Mouse (Mus musculus): Measurements from ENCODE around the gene Myo1d. TPM values are rescaled to one million over a fixed set of nuclear protein-coding genes. Genes with fewer than 3 reads are reported as not detected.
A peak's percentile ranks its signal among the peaks of the same experiment; 100 is the strongest.

Gene Myo1d
- polyA plus RNA-seq, 1 experiment from 2014 or later, result 14.4 TPM

DNA sequence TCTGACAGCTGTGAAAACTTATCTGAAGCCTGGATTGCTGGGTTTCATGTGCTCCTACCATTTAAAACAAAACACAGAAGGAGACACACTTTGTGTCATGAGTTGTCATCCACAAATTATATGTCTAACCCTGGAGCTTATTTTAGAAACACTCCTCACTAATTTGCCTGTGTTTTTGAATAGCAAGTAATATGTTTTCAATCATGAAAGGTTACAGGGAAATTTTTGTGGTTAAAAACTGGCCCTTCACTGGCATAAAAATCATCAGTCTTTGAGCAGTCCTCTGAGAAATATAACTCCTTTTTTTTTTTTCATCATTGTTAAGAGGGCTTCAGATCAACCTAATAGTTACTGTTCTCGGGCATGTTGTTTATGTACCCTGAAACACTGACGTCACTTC, 25.6 kb downstream of the Myo1d start:
- H3K4me3 ChIP-seq (replicated peaks), result no peak overlapping the region
- ATAC-seq (replicated peaks; ENCODE audit: low FRiP score), result no peak
- H3K9ac ChIP-seq, result no peak overlapping the region
- no peak overlapping the region for H3K4me2 ChIP-seq
- no peak overlapping the region for H3K27ac ChIP-seq
- no peaks in the 10 kb centered on the region for H3K36me3 ChIP-seq
- no peaks in the 10 kb centered on the region for H3K9me3 ChIP-seq (replicated peaks)
- WGBS, result 51% methylated on average over 2 of the region's 2 CpGs
- no peaks in the 10 kb centered on the region for H3K27me3 ChIP-seq
- H3K4me1 ChIP-seq, result no peaks in the 10 kb centered on the region

DNA sequence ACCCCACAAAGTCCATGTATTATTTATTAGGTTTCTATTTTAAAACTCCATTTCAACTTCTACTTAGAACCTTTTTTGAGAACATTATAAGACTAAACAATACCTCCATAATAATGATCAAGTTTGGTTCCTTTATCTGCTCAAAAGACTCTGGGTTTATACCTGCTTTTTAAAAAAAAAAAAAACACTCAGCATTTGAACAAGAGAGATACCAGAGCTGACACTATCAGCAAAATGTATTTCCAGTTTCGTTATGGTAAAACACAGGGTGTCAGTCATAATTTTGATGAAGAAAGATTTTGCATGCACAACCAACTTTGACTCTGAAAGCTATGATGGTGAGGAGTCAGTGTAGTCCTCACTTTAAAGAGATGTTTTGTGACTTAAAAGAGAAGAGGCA, 28.7 kb downstream of the Myo1d start:
- no peaks in the 10 kb centered on the region for H3K36me3 ChIP-seq
- H3K9me3 ChIP-seq (replicated peaks), result no peaks in the 10 kb centered on the region
- H3K27me3 ChIP-seq, result no peaks in the 10 kb centered on the region
- no peak overlapping the region for H3K4me2 ChIP-seq
- H3K27ac ChIP-seq, result no peak overlapping the region
- WGBS, result 87% methylated on average over 1 of the region's 1 CpGs
- H3K9ac ChIP-seq, result no peak overlapping the region
- ATAC-seq (replicated peaks; ENCODE audit: low FRiP score), result no peak
- no peaks in the 10 kb centered on the region for H3K4me1 ChIP-seq
- H3K4me3 ChIP-seq (replicated peaks), result no peak overlapping the region

DNA sequence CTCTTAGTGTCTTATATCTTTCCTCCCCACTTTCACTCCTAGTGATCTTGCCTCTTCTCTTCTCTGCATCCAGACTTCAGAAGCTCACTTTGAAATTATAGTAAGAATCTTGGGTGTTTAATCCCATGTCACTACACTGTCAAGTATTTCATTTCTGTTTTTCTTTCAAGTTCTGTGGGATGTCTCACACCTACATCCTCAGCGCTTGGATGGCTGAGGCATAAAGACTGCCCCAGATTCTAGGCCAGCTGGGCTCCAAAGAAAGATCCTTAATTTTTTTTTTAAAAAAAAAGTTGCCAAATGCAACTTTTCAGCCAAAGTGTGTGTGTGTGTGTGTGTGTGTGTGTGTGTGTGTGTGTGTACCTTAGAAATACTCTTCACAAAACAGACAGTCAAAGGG, 30.6 kb downstream of the Myo1d start:
- Histone ChIP-seq H3K9ac (no peak overlapping the region), H3K9me3 (replicated peaks) (no peaks in the 10 kb centered on the region), H3K27me3 (no peaks in the 10 kb centered on the region), H3K4me1 (no peaks in the 10 kb centered on the region), H3K4me2 (no peak overlapping the region), H3K36me3 (no peaks in the 10 kb centered on the region), H3K27ac (no peak overlapping the region), H3K4me3 (replicated peaks) (no peak overlapping the region)
- WGBS, result 94% methylated on average over 1 of the region's 1 CpGs
- no peak for ATAC-seq (replicated peaks; ENCODE audit: low FRiP score)

DNA sequence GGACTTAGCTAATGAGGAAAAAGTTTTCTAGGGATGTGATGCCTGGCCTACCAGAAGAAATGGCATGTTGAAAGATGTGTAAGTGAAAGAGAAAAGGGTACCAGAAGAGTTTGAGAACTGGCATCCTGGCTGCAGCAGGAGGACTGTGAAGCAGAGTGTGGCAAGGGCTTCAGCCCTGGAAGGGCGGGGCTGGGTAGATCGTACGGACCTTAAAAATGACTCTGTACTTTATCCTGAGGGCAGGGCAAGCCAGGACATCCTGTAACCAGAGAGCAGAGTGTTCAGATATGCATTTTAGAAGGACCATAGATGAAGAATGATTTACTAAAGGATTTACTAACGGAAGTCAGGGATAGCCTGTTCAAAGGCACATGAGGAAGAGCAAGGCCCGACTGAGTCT, 34.4 kb downstream of the Myo1d start:
- WGBS, result 66% methylated on average over 5 of the region's 5 CpGs
- Histone ChIP-seq H3K4me1 (no peaks in the 10 kb centered on the region), H3K27me3 (no peaks in the 10 kb centered on the region), H3K9ac (no peak overlapping the region), H3K4me2 (no peak overlapping the region), H3K4me3 (replicated peaks) (no peak overlapping the region), H3K9me3 (replicated peaks) (no peaks in the 10 kb centered on the region), H3K36me3 (no peaks in the 10 kb centered on the region), H3K27ac (no peak overlapping the region)
- no peak for ATAC-seq (replicated peaks; ENCODE audit: low FRiP score)

DNA sequence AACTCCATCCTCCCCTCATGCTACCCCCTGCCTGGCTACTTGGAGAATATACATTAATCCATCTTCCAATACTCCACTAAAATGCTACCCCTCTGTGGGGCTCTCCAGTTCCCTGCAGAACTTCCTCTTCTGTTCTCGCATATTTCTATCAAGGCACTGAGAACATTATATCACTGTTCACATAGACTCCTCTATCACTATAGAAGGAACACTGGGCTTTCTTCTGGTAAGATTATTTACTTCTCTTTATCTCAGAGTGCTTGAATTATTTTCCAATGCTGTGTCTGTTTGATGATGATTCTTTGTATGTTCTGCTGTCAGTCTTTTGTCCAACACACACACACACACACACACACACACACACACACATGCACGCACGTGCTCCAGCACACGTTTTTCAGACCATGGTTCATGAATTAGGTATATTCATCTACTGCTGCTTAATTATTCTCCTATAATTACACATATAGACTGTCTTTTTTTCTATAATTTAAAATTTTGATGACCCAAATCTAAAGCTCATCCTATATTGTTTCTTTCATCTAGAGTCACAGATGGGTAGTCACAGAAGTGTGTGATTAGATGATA, 35.9 kb downstream of the Myo1d start:
- Histone ChIP-seq H3K27ac (no peak overlapping the region), H3K9me3 (replicated peaks) (no peaks in the 10 kb centered on the region), H3K4me3 (replicated peaks) (no peak overlapping the region), H3K4me1 (no peaks in the 10 kb centered on the region), H3K4me2 (no peak overlapping the region), H3K9ac (no peak overlapping the region), H3K27me3 (no peaks in the 10 kb centered on the region), H3K36me3 (no peaks in the 10 kb centered on the region)
- 81% methylated on average over 4 of the region's 4 CpGs for WGBS
- ATAC-seq (replicated peaks; ENCODE audit: low FRiP score), result no peak

DNA sequence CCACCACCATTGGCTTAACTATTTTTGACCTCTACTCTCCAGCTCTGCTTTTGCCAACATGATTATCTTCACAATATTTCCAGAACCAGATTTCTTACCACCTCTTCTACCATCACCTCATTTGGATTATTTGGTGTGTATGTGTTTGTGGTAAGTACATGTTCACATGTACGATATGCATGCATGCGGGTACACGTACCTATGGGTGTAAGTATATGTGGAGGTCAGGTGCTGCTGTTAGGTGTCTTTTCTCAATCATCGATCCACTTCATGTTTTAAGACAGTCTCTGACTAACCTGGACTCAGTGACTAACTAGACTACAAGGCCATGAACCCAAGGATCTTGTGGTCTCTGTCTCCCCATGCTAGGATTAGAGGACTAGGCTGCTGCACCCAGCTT, 37.4 kb downstream of the Myo1d start:
- WGBS, result 94% methylated on average over 4 of the region's 4 CpGs
- Histone ChIP-seq H3K9me3 (replicated peaks) (no peaks in the 10 kb centered on the region), H3K4me2 (no peak overlapping the region), H3K27ac (no peak overlapping the region), H3K9ac (no peak overlapping the region), H3K4me1 (no peaks in the 10 kb centered on the region), H3K27me3 (no peaks in the 10 kb centered on the region), H3K4me3 (replicated peaks) (no peak overlapping the region), H3K36me3 (no peaks in the 10 kb centered on the region)
- no peak for ATAC-seq (replicated peaks; ENCODE audit: low FRiP score)

DNA sequence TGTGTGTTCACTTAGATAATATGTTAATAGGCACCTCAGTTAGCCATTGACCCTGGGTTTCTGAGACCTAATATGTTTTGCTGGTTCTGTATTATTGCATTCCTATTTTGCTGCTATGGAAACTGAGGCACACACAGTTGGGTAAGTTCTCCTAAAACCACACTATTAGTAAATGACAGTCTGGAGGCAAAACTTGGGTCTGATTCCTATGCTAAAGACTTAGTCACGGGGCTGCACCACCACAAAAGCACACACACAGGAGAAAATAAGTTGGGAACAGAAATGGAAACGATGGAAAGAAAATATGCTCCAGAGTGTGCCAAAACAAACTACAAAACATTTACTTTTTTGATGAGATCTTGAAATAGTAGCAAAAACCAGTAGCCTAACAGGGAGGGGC, 45.1 kb downstream of the Myo1d start:
- Histone ChIP-seq H3K4me2 (no peak overlapping the region), H3K27ac (no peak overlapping the region), H3K9me3 (replicated peaks) (no peaks in the 10 kb centered on the region), H3K4me3 (replicated peaks) (no peak overlapping the region), H3K9ac (no peak overlapping the region), H3K27me3 (no peaks in the 10 kb centered on the region), H3K4me1 (peaks cover 5% of the 10 kb centered on the region; the same call in 1 of the 2 replicates), H3K36me3 (no peaks in the 10 kb centered on the region)
- ATAC-seq (replicated peaks; ENCODE audit: low FRiP score), result no peak
- 72% methylated on average over 2 of the region's 2 CpGs for WGBS

DNA sequence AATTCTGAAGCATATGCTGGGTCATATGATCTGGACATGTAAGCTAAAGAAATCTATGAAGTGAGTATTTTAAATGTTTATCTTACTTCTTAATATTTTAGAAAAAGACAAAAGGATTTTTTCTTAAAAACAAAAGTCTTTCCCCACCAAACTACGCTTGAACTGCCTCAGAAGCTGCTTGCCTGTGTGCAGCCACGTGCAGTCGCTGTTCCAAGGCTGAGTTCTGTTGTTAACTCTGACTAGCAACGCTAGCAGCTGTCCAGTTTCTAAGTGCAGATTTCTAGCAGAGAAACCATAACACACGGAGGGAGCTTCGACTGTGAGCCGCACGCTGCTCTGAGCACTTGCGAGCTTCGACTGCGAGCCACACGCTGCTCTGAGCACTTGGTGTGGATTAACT, 55.1 kb downstream of the Myo1d start:
- ATAC-seq (replicated peaks; ENCODE audit: low FRiP score), result no peak
- H3K4me3 ChIP-seq (replicated peaks), result no peak overlapping the region
- no peak overlapping the region for H3K27ac ChIP-seq
- no peaks in the 10 kb centered on the region for H3K9me3 ChIP-seq (replicated peaks)
- no peaks in the 10 kb centered on the region for H3K36me3 ChIP-seq
- 0 out of 2 replicates have a peak, but pooled peaks cover 2% of the 10 kb centered on the region for H3K4me1 ChIP-seq
- H3K9ac ChIP-seq, result no peak overlapping the region
- no peak overlapping the region for H3K4me2 ChIP-seq
- H3K27me3 ChIP-seq, result no peaks in the 10 kb centered on the region
- 63% methylated on average over 12 of the region's 12 CpGs for WGBS

DNA sequence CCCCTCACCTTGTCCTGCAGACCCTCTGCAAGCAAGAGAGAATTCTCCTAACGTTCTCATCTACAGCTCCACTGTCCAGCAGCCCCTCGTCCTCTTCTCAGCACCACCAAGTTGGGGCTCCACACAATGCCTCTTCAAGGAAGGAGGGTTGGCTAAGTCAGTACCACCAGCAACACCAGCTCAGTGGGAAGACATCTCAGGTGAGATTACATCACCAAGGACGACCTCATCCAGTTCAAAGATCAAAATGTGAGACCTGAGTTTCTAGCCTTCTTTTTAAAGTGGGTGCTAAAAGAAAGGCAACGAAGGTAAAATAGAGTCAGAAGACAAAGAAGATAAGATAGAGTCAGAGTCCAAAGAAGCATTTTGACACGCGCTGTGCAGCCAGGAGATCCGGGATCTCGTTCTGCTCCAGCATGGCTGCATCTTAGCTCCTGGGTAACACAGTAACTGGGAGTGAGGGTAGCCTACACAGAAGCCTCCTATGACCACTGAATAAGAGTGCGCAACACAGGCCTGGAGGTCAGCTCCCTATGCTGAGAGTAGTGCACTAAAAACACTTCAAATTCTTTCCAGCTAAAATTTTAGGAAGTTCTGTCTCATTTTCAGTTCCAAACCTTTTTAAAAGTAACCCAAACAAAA, 56.3 kb downstream of the Myo1d start:
- 0 out of 2 replicates have a peak, but pooled peaks cover 2% of the 10 kb centered on the region for H3K4me1 ChIP-seq
- no peak overlapping the region for H3K9ac ChIP-seq
- H3K27ac ChIP-seq, result no peak overlapping the region
- no peak overlapping the region for H3K4me2 ChIP-seq
- H3K9me3 ChIP-seq (replicated peaks), result no peaks in the 10 kb centered on the region
- no peak overlapping the region for H3K4me3 ChIP-seq (replicated peaks)
- H3K27me3 ChIP-seq, result no peaks in the 10 kb centered on the region
- no peaks in the 10 kb centered on the region for H3K36me3 ChIP-seq
- ATAC-seq (replicated peaks; ENCODE audit: low FRiP score), result no peak
- WGBS, result 86% methylated on average over 9 of the region's 9 CpGs

DNA sequence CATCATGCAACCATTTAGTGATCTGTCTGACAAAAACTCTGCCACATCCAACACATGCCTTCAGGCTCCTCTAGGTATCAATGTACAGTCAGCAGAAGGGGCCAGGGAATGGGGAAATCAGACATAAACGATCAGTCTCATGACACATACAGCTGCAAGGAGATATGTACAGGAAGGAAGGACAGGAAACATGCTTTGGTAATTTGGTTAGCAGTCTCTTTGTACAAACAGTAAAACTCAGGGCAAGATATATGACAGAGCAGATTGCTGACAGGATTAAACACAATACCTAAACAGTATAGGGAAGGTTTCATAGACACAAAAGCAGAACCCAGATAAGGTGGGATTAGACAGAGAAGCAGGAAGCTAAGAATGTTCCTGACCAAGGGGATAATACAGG, 60.8 kb downstream of the Myo1d start:
- WGBS, result 25% methylated on average over 1 of the region's 1 CpGs

DNA sequence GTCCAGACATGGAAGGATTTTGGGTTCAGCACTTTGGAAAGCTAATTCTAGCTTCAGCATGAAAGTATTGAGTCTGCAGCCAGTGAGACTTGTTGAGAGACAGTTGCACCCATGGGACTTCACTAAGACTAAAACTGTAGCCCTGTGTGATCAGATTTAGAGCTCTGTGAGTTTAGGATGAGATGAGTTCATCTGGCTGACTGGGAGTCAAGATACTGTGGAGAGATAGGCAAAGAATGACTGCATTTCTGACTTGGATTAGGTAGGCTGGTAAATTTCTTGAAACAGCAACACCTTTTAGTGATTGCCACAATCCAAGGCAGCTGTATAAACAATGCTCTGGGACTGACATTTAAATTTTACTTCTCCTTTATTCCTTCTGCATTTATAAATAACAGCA, 61.8 kb downstream of the Myo1d start:
- no peak overlapping the region for H3K9ac ChIP-seq
- H3K9me3 ChIP-seq (replicated peaks), result no peaks in the 10 kb centered on the region
- H3K27me3 ChIP-seq, result no peaks in the 10 kb centered on the region
- no peak overlapping the region for H3K27ac ChIP-seq
- no peak overlapping the region for H3K4me2 ChIP-seq
- 0 out of 2 replicates have a peak, but pooled peaks cover 4% of the 10 kb centered on the region for H3K4me1 ChIP-seq
- ATAC-seq (replicated peaks; ENCODE audit: low FRiP score), result no peak
- no peak overlapping the region for H3K4me3 ChIP-seq (replicated peaks)
- no peaks in the 10 kb centered on the region for H3K36me3 ChIP-seq

More for the DNA sequence above, 60.8 kb downstream of the Myo1d start:
- no peak overlapping the region for H3K9ac ChIP-seq
- H3K36me3 ChIP-seq, result no peaks in the 10 kb centered on the region
- H3K27ac ChIP-seq, result no peak overlapping the region
- H3K4me3 ChIP-seq (replicated peaks), result no peak overlapping the region
- H3K27me3 ChIP-seq, result no peaks in the 10 kb centered on the region
- H3K9me3 ChIP-seq (replicated peaks), result no peaks in the 10 kb centered on the region
- no peak for ATAC-seq (replicated peaks; ENCODE audit: low FRiP score)
- H3K4me1 ChIP-seq, result 0 out of 2 replicates have a peak, but pooled peaks cover 2% of the 10 kb centered on the region
- no peak overlapping the region for H3K4me2 ChIP-seq

DNA sequence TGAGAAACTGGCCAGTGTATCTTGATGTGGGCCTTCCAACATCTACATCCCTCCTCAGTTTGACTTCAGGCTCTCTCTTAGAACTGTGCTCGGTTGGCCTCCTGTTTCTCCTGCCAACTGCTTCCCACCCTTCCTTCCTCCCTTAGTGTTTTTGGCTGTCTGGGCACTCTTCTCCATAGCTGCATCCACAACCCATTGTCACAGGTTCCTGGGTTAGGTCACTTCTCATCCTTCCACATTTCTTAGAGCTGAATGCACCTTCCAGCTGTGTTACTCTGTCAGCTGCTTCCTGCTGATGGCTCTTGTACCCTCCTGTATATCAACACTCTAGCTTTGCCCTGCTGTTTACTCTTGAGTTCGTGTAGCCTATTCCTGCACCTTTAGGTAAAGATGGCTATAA, 64.7 kb downstream of the Myo1d start:
- Histone ChIP-seq H3K9me3 (replicated peaks) (no peaks in the 10 kb centered on the region), H3K27ac (0 out of 2 replicates have a peak overlapping the region, but pooled peaks have one; percentile 18), H3K27me3 (no peaks in the 10 kb centered on the region), H3K36me3 (no peaks in the 10 kb centered on the region), H3K4me2 (no peak overlapping the region), H3K9ac (no peak overlapping the region), H3K4me3 (replicated peaks) (no peak overlapping the region), H3K4me1 (0 out of 2 replicates have a peak, but pooled peaks cover 4% of the 10 kb centered on the region)
- WGBS, result 77% methylated on average over 2 of the region's 2 CpGs
- ATAC-seq (replicated peaks; ENCODE audit: low FRiP score), result no peak

DNA sequence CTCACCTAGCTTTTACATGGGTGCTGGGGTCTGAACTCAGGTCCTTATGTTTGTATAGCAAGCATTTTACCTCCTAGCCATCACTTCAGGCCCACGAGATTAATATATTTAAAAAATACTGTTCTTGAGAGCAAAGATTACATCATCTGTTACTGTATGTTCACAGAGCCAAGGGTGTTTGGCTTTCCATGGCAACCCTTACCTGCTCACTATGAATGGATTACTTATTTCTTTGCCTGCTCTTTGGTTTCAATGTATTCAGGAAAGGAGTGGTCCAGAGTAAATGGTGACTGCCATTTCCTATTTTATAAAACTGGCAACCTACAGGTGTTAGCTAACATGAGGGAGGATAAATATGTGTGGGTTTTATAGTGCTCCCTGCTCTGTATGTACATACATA, 66.1 kb downstream of the Myo1d start:
- no peak for ATAC-seq (replicated peaks; ENCODE audit: low FRiP score)
- 72% methylated on average over 1 of the region's 1 CpGs for WGBS
- no peak overlapping the region for H3K9ac ChIP-seq

More for the DNA sequence above, 66.1 kb downstream of the Myo1d start:
- Histone ChIP-seq H3K27me3 (no peaks in the 10 kb centered on the region), H3K4me1 (0 out of 2 replicates have a peak, but pooled peaks cover 4% of the 10 kb centered on the region), H3K9me3 (replicated peaks) (no peaks in the 10 kb centered on the region), H3K36me3 (no peaks in the 10 kb centered on the region), H3K27ac (0 out of 2 replicates have a peak overlapping the region, but pooled peaks have one; percentile 18), H3K4me3 (replicated peaks) (no peak overlapping the region), H3K4me2 (no peak overlapping the region)
